Mouse (Mus musculus) urinary bladder, adult 2 months (tissue): ENCODE data around the gene Tnrc6a. TPM values are rescaled to one million over a fixed set of nuclear protein-coding genes. Genes with fewer than 3 reads are reported as not detected.

Source experiments
- DNase-seq: peaks from one replicate; pipeline ENCODE4 v3.0.0; 2022; ENCODE audit warnings: low spot score
- polyA plus RNA-seq: library from polyadenylated mRNA; depleted of rRNA; stranded (reverse); fragments of >200 nt; gene quantifications from 2 replicates; pipeline ENCODE4 v1.2.3, GENCODE M21; 2012; rRNA removed

Tnrc6a gene
- polyA plus RNA-seq, 1 experiment: 48.4 TPM

DNA sequence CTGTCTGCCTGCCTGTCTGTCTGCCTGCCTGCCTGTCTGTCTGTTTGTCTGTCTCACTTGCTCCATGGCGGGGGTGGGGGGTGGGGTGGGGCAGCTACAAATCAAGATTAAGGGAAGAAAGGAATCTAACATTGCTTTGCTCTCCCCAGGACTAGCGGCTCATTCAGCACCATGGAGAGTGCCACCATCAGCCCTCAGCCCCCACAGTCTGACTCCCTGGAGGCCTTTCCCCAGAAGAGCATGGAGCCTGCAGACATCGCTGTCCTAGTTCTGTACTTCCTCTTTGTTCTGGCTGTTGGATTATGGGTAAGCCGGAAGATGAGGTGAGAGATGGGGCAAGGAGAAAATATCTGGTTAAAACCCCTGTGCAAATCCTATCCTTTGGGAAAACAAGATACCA, 111.8 kb downstream of the Tnrc6a start:
- no peak for DNase-seq

DNA sequence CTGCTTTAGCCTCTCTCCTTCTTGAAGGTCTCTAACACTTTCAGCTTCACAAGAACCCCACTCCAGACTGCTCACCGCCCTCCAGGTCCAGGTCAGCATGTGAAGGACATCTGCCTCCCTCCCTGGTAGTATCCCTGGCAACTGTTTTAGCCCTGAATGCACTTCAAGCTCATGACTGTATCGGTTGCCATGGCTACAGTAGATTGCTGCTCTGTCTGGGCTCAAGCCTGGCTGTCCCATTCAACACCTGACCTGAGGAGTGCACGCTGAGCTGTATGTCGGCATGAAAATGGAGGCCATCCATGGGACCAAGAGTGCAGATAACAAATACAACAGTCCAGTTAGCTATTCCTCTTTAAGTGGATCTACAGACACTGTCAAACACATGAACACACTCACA, 114.9 kb downstream of the Tnrc6a start:
- no peak for DNase-seq

DNA sequence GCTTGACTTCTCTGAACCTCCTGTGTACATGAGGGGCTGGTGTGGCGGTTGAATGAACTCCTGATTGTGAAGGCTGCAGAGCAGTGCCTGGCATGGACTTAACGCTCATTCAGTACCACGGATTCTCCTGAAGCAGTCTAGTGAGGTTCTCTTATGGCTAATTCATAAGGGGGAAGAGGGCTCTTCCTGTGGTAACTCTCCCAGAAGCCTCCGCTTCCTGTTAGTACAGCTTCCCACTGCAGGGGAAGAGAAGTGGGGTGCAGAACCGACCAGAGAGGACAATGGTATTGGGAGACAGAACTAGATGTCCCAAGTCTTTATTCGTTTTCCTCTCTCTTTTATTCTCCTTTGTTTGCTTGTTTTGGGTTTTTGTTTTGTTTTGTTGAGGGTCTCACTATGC, 116.4 kb downstream of the Tnrc6a start:
- no peak for DNase-seq

DNA sequence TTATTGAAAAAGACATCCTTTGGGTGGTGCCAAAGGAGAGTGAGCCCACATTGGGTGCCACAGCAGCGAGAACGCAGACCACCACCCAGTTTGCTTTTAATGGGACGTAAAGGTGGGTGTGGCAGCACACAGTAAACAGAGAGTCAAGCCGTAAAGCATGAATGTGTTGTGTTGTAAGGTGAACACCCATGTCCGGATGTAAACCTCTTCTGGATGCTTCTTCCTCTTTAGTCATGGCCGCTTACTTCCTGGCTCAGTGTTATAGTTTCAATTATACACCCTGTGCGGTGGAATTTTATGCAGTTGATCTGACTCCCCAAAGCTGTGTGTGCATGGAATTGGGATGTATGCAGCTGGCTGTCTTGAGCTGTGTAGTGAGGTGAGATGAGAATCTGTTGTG, 118.6 kb downstream of the Tnrc6a start:
- DNase-seq: no peak

DNA sequence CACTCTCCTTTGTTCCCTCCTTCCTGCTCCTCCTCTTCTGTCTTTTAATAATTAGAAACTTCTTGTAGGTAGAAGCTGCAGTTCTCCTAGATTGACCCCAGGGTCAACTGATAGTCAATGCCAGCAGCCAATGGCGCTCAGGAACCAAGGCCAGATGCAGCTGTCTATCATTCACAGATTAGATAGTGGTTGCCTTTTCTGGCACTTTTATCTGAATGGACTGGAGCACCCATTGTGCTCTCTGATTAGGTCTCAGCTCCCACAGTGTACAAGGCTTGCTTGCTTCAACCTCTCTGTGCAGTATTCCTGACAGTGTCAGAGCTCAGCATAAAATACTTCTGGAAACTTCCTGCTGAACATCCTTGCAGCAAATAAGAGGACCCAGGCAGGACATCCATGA, 121.1 kb downstream of the Tnrc6a start:
- no peak for DNase-seq

Other genes starting within 250 kb of the Tnrc6a start
- 38.7 and 42.9 TPM in 2 replicates for gene Rbbp6, start 158.2 kb upstream of the Tnrc6a start, polyA plus RNA-seq
- gene Slc5a11, start 90.9 kb downstream of the Tnrc6a start, polyA plus RNA-seq: 0.39 and 0.41 TPM in 2 replicates
- gene Lcmt1, start 245.9 kb downstream of the Tnrc6a start, polyA plus RNA-seq: 36.6 and 38.2 TPM in 2 replicates
- 27.4 and 27.9 TPM in 2 replicates for gene Arhgap17, start 246.0 kb downstream of the Tnrc6a start, polyA plus RNA-seq